Mouse (Mus musculus) layer of hippocampus, postnatal 36 days (tissue): ENCODE data around the gene Ttc41. TPM values are rescaled to one million over a fixed set of nuclear protein-coding genes. Genes with fewer than 3 reads are reported as not detected.

Experiments
- microRNA-seq, 2 experiments: library from miRNA; unstranded; fragments of <30 nt; microRNA quantifications; one replicate each; pipeline ENCODE4 v1.2.0; 2021
- total RNA-seq, 2 experiments: library from RNA; stranded (reverse); gene quantifications; 2 replicates each; pipeline ENCODE4 v1.2.3; 2021

Gene Ttc41
- total RNA-seq, 2 experiments from 2014 or later = 1.2 to 2.4 TPM

Small RNA genes within 50 kb of the gene (microRNA-seq; reads per million reads assigned to microRNA genes)
- gene Gm25745 = 0.21 to 0.90 reads per million in 2 experiments

Other genes starting within 250 kb of the Ttc41 start
- 10 to 100 TPM; 18.8 to 21.4 TPM for gene Syn3, start 206.9 kb upstream of the Ttc41 start, total RNA-seq
- 100 to 1,000 TPM; 391 to 418 TPM for gene Hsp90b1, start 302 bp upstream of the Ttc41 start, total RNA-seq
- gene Gm49358, start 58.2 kb downstream of the Ttc41 start, total RNA-seq = 10 to 100 TPM; 45.5 to 45.7 TPM
- 100 to 1,000 TPM; 133 to 138 TPM for gene Nt5dc3, start 73.2 kb downstream of the Ttc41 start, total RNA-seq